Mouse (Mus musculus) myocyte (in vitro differentiated cells): Measurements from ENCODE around the gene Slc44a5.

Source experiments
- CEBPB ChIP-seq: IDR thresholded peaks from 2 replicates; pipeline ENCODE4 v1.6.1; 2011; ENCODE audit warnings: mild to moderate bottlenecking, moderate library complexity; ENCODE audit not compliant: poor library complexity, insufficient read depth, severe bottlenecking
- MAX ChIP-seq: IDR thresholded peaks from one replicate; pipeline ENCODE4 v1.6.1; 2011; ENCODE audit warnings: low read depth, mild to moderate bottlenecking, control low read depth
- MYOD1 ChIP-seq, 3 experiments: IDR thresholded peaks; one replicate each; pipeline ENCODE4 v1.6.1; 2011; ENCODE audit warnings: control low read depth in 2 of 3, low read depth in 2 of 3, mild to moderate bottlenecking in 2 of 3, moderate library complexity in 1 of 3; ENCODE audit not compliant: insufficient read length in 2 of 3, control insufficient read depth in 1 of 3
- POLR2A ChIP-seq: IDR thresholded peaks from one replicate; pipeline ENCODE4 v1.6.1; 2011; ENCODE audit warnings: low read depth, mild to moderate bottlenecking, control low read depth, moderate library complexity; ENCODE audit not compliant: insufficient read length
- REST ChIP-seq: IDR thresholded peaks from one replicate; pipeline ENCODE4 v1.6.1; 2011; ENCODE audit warnings: mild to moderate bottlenecking, control low read depth, moderate library complexity; ENCODE audit not compliant: insufficient read depth, insufficient read length
- USF1 ChIP-seq: IDR thresholded peaks from one replicate; pipeline ENCODE4 v1.6.1; 2011; ENCODE audit warnings: low read depth, mild to moderate bottlenecking, control low read depth, moderate library complexity

GRCm38 (mm10) chr3:153984428-153985340 lies 11.4 kb downstream of the Slc44a5 start:
- TF ChIP-seq USF1: no peak
- TF ChIP-seq MAX: no peak
- TF ChIP-seq REST: no peak
- TF ChIP-seq POLR2A: no peak
- no peak for TF ChIP-seq CEBPB
- no peak for TF ChIP-seq MYOD1 (IDR thresholded peaks at IDR 0.05; ENCODE audit: control insufficient read depth in 1 of 3, insufficient read length in 2 of 3, low read depth in 2 of 3)
